Mouse (Mus musculus) neural tube, embryonic 14.5 days (tissue): ENCODE results near the gene Hist1h4f. TPM values are rescaled to one million over a fixed set of nuclear protein-coding genes. Genes with fewer than 3 reads are reported as not detected.
"Not testable (repeated sequence)": the region's sequence is repeated elsewhere in the genome, so short reads cannot be mapped to it uniquely, and the experiment has no call there.

ENCODE experiments used
- ATAC-seq: fragments of 200-750 bp; cut with Nextera tagmentation; 2 replicates; pipeline ENCODE4 v1.8.0; 2017; ENCODE audit warnings: low read depth, mild to moderate bottlenecking, moderate TSS enrichment, moderate library complexity
- H3K27ac ChIP-seq: fragments of 300-500 bp; sonication (generic); 2 replicates; pipeline ENCODE4 v1.5.1; 2014; ENCODE audit warnings: low read depth, mild to moderate bottlenecking, control low read depth, low read length, moderate library complexity, mixed read lengths
- H3K27me3 ChIP-seq: fragments of 300-500 bp; sonication (generic); 2 replicates; pipeline ENCODE4 v1.6.1; 2014; ENCODE audit warnings: low read length; ENCODE audit not compliant: control insufficient read depth, insufficient read depth
- H3K36me3 ChIP-seq: fragments of 300-500 bp; sonication (generic); 2 replicates; pipeline ENCODE4 v1.6.1; 2014; ENCODE audit warnings: low read length, mixed read lengths; ENCODE audit not compliant: control insufficient read depth, insufficient read depth
- H3K4me1 ChIP-seq: fragments of 300-500 bp; sonication (generic); 2 replicates; pipeline ENCODE4 v1.6.1; 2014; ENCODE audit warnings: low read length; ENCODE audit not compliant: control insufficient read depth, insufficient read depth
- H3K4me2 ChIP-seq: fragments of 300-500 bp; sonication (generic); 2 replicates; pipeline ENCODE4 v1.6.1; 2014; ENCODE audit warnings: mild to moderate bottlenecking, low read depth, low read length, control low read depth
- H3K4me3 ChIP-seq: fragments of 300-500 bp; sonication (generic); 2 replicates; pipeline ENCODE4 v1.5.1; 2014; ENCODE audit warnings: low read depth, low read length, control low read depth, mixed read lengths
- H3K9ac ChIP-seq: fragments of 300-500 bp; sonication (generic); replicated peaks from 2 replicates; pipeline ENCODE4 v1.6.1; 2014; ENCODE audit warnings: low read depth, mild to moderate bottlenecking, control low read depth, low read length, mixed read lengths
- H3K9me3 ChIP-seq: fragments of 300-500 bp; sonication (generic); 2 replicates; pipeline ENCODE4 v1.6.1; 2016; ENCODE audit warnings: low read length; ENCODE audit not compliant: control insufficient read depth
- WGBS: fragments of 180-500 bp; shearing (Covaris S2); extraction: QIAGEN DNeasy Blood & Tissue Kit; methylation state at CpG from one replicate; pipeline ENCODE4 v1.1.7; 2014; 5-methylcytosine and 5-hydroxymethylcytosine counted together
- polyA plus RNA-seq: library from polyadenylated mRNA; unstranded; fragments of >200 nt; fragmentation: Nextera tagmentation; extraction: Ambion mirVana; gene quantifications from 2 replicates; pipeline ENCODE4 v1.2.1, GENCODE M21; 2014

The Hist1h4f gene
- polyA plus RNA-seq, 1 experiment from 2014 or later: not detected

DNA sequence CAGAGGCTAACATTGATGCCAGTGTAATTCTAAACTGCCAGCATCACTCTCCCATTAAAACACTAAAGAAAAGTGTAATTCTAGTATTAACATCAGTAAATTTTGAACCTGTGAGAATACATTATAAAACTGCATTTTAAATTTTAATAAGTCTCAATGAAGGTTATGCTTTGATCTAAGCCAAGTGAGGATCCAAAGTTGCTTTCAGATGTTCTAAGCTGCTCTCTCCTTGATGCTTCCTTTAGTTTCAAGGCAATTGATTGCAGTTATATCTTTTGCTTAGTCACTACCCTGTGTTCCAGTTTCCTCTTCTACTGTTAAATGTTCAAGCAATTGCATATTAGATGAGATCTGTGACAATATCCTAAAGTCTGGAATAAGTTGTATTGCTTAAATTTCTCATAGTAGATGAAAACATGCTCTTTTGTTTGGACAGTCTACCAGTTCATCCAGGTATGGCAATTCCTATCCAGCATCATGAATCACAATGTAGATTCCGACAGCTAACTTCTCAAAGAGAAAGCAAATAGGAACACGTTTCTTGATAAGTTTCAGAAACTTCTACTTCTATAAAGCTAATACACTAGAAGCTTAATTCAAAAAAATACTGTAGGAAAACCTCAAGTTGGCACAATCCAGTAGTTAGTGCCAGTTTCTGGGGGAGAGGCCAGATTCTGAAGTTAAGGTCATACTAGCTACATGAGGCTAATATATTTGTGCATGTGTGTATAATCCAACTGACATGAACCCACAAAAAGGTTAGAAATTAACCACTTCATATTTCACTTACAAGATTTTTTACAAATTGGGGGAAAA, 21.0 kb upstream of the Hist1h4f start:
- no peaks in the 10 kb centered on the region for H3K9me3 ChIP-seq
- H3K36me3 ChIP-seq: no peaks in the 10 kb centered on the region
- no peak overlapping the region; the same call in 1 of the 2 replicates for H3K9ac ChIP-seq
- H3K27me3 ChIP-seq: no peaks in the 10 kb centered on the region
- 49% methylated on average over 2 of the region's 2 CpGs for WGBS
- H3K4me2 ChIP-seq: peak overlapping the region; percentile 73
- ATAC-seq: no peak
- no peak overlapping the region for H3K27ac ChIP-seq
- peak overlapping the region; percentile 47 for H3K4me3 ChIP-seq
- H3K4me1 ChIP-seq: peaks cover 38% of the 10 kb centered on the region

DNA sequence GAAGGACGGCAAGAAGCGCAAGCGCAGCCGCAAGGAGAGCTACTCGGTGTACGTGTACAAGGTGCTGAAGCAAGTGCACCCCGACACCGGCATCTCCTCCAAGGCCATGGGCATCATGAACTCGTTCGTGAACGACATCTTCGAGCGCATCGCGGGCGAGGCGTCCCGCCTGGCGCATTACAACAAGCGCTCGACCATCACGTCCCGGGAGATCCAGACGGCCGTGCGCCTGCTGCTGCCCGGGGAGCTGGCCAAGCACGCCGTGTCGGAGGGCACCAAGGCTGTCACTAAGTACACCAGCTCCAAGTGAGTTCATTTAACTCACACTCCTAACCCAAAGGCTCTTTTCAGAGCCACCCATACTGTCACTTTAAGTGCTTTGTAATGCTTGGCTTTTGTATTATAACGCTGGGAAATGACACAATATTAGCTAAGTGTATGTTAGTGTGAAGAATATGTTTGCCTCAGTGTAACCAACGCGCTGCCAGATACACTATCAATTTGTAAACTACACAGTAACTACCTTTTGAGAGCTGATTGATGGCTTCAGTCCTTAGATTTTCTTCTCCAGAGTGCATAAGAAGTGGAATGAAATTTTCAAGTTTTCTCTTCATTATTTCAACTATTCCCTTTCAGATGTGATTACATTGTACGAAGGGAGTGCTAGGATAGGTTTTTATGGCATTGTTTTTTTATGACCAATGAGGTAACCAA, 20.2 kb upstream of the Hist1h4f start:
- not testable (repeated sequence) for H3K36me3 ChIP-seq, H3K27me3 ChIP-seq, H3K9me3 ChIP-seq, ATAC-seq
- Histone ChIP-seq H3K4me1 (peaks cover 32% of the 10 kb centered on the region), H3K27ac (peak overlapping the region; percentile 90), H3K4me3 (peak overlapping the region; percentile 47), H3K4me2 (peak overlapping the region; percentile 73), H3K9ac (peak overlapping the region; percentile 51)
- under 1% methylated on average over 10 of the region's 34 CpGs for WGBS

DNA sequence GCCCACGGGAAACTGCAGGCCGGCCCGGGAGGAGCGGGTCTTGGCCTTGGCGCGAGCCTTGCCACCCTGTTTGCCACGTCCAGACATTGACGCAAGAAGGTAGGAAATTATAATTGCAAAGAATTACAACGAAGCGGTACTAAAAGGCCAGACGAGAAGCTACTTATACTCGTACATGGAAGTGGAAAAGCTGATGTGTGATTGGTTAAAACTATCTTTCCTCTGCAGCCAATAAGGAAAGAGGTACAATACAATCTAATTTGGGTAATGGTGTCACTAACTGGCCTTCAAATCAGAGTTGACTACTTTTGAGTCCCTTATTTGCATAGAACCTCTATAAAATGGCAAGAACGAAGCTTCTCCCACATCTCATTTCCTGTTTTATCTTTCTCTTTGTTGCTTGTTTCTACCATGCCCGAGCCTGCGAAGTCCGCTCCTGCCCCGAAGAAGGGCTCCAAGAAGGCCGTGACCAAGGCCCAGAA, 19.6 kb upstream of the Hist1h4f start, which contains the start of the genes Hist1h2ae and Hist1h2bg:
Gene Hist1h2ae (minus strand): TSS at position 199 of the 482 bp plus-strand sequence.
Gene Hist1h2bg (plus strand): TSS at position 375 of the 482 bp plus-strand sequence.
- Histone ChIP-seq H3K36me3 (no peaks in the 10 kb centered on the region), H3K4me2 (peak within 1 kb of the TSS; percentile 73), H3K9ac (peak within 1 kb of the TSS; percentile 51), H3K9me3 (no peaks in the 10 kb centered on the region), H3K27ac (peak within 1 kb of the TSS; percentile 90), H3K27me3 (no peaks in the 10 kb centered on the region), H3K4me1 (peaks cover 26% of the 10 kb centered on the region), H3K4me3 (peak within 1 kb of the TSS; percentile 47)
- ATAC-seq: peak; percentile 92
- under 1% methylated on average over 18 of the region's 18 CpGs for WGBS

GRCm38 (mm10) chr13:23570261-23571021, 19.0 kb upstream of the Hist1h4f start:
- not testable (repeated sequence) for H3K9me3 ChIP-seq, H3K36me3 ChIP-seq, H3K27me3 ChIP-seq
- ATAC-seq: peak; percentile 25
- Histone ChIP-seq H3K4me3 (peak overlapping the region; percentile 47), H3K27ac (peak overlapping the region; percentile 90), H3K4me1 (peaks cover 25% of the 10 kb centered on the region), H3K9ac (peak overlapping the region; percentile 12), H3K4me2 (peak overlapping the region; percentile 73)
- 2% methylated on average over 20 of the region's 41 CpGs for WGBS

GRCm38 (mm10) chr13:23564482-23564881, 13.0 kb upstream of the Hist1h4f start:
- H3K9me3 ChIP-seq: no peaks in the 10 kb centered on the region
- H3K36me3 ChIP-seq: no peaks in the 10 kb centered on the region
- H3K4me3 ChIP-seq: no peak overlapping the region
- H3K27me3 ChIP-seq: no peaks in the 10 kb centered on the region
- H3K4me1 ChIP-seq: 0 out of 2 replicates have a peak, but pooled peaks cover 5% of the 10 kb centered on the region
- H3K27ac ChIP-seq: peak overlapping the region; percentile 99; the same call in 1 of the 2 replicates
- H3K4me2 ChIP-seq: no peak overlapping the region
- no peak for ATAC-seq
- no peak overlapping the region for H3K9ac ChIP-seq
- 88% methylated on average over 2 of the region's 2 CpGs for WGBS

- Histone ChIP-seq H3K4me1 (0 out of 2 replicates have a peak, but pooled peaks cover 5% of the 10 kb centered on the region), H3K36me3 (no peaks in the 10 kb centered on the region), H3K9ac (peak overlapping the region; percentile 61), H3K4me3 (peak overlapping the region; percentile 41), H3K27me3 (no peaks in the 10 kb centered on the region), H3K9me3 (no peaks in the 10 kb centered on the region), H3K4me2 (peak overlapping the region; percentile 84), H3K27ac (peak overlapping the region; percentile 99)
- peak; percentile 52 for ATAC-seq
- WGBS: 2% methylated on average over 18 of the region's 18 CpGs
Observed at GRCm38 (mm10) chr13:23562699-23563462, 11.4 kb upstream of the Hist1h4f start.

GRCm38 (mm10) chr13:23561883-23562659, 10.6 kb upstream of the Hist1h4f start, which contains the start of gene Hist1h3e:
TSS of gene Hist1h3e (minus strand) at chr13:23562369.
- WGBS: under 1% methylated on average over 44 of the region's 67 CpGs

More at GRCm38 (mm10) chr13:23561883-23562659, 10.6 kb upstream of the Hist1h4f start, which contains the start of gene Hist1h3e:
- not testable (repeated sequence) for H3K4me1 ChIP-seq, H3K9me3 ChIP-seq, H3K36me3 ChIP-seq, H3K27me3 ChIP-seq
- Histone ChIP-seq H3K9ac (peak within 1 kb of the TSS; percentile 61), H3K4me2 (peak within 1 kb of the TSS; percentile 84), H3K27ac (peak within 1 kb of the TSS; percentile 99), H3K4me3 (peak within 1 kb of the TSS; percentile 41)
- peak; percentile 96 for ATAC-seq
